Mouse (Mus musculus) kidney, embryonic 16.5 days (tissue): ENCODE results near the gene Raf1. TPM values are rescaled to one million over a fixed set of nuclear protein-coding genes. Genes with fewer than 3 reads are reported as not detected.

Experiments
- ATAC-seq: fragments of 200-750 bp; cut with Nextera tagmentation; 2 replicates; pipeline ENCODE4 v1.8.0; 2017; ENCODE audit warnings: moderate TSS enrichment; ENCODE audit not compliant: low FRiP score, low TSS enrichment
- H3K27ac ChIP-seq: fragments of 300-500 bp; sonication (generic); 2 replicates; pipeline ENCODE4 v1.5.1; 2014; ENCODE audit warnings: low read length
- H3K27me3 ChIP-seq: fragments of 300-500 bp; sonication (generic); 2 replicates; pipeline ENCODE4 v1.6.1; 2014; ENCODE audit warnings: low read length, control low read depth, mixed read lengths; ENCODE audit not compliant: insufficient read depth
- H3K36me3 ChIP-seq: fragments of 300-500 bp; sonication (generic); 2 replicates; pipeline ENCODE4 v1.6.1; 2014; ENCODE audit warnings: low read length, control low read depth, mixed read lengths; ENCODE audit not compliant: insufficient read depth
- H3K4me1 ChIP-seq: fragments of 300-500 bp; sonication (generic); 2 replicates; pipeline ENCODE4 v1.6.1; 2014; ENCODE audit warnings: low read length, control low read depth, mixed read lengths; ENCODE audit not compliant: insufficient read depth
- H3K4me2 ChIP-seq: fragments of 300-500 bp; sonication (generic); replicated peaks from 2 replicates; pipeline ENCODE4 v1.6.1; 2014; ENCODE audit warnings: low read depth, low read length
- H3K4me3 ChIP-seq: fragments of 300-500 bp; sonication (generic); 2 replicates; pipeline ENCODE4 v1.5.1; 2014; ENCODE audit warnings: mild to moderate bottlenecking, low read length
- H3K9ac ChIP-seq: fragments of 300-500 bp; sonication (generic); replicated peaks from 2 replicates; pipeline ENCODE4 v1.6.1; 2014; ENCODE audit warnings: low read length
- H3K9me3 ChIP-seq: fragments of 300-500 bp; sonication (generic); 2 replicates; pipeline ENCODE4 v1.6.1; 2016; ENCODE audit warnings: low read length, control low read depth
- WGBS: fragments of 180-500 bp; shearing (Covaris S2); extraction: QIAGEN DNeasy Blood & Tissue Kit; methylation state at CpG from one replicate; pipeline ENCODE4 v1.1.7; 2014; 5-methylcytosine and 5-hydroxymethylcytosine counted together
- polyA plus RNA-seq: library from polyadenylated mRNA; unstranded; fragments of >200 nt; fragmentation: Nextera tagmentation; extraction: Ambion mirVana; gene quantifications from 2 replicates; pipeline ENCODE4 v1.2.1, GENCODE M21; 2015

Raf1 gene
- polyA plus RNA-seq, 1 experiment from 2014 or later, result 91.0 TPM

DNA sequence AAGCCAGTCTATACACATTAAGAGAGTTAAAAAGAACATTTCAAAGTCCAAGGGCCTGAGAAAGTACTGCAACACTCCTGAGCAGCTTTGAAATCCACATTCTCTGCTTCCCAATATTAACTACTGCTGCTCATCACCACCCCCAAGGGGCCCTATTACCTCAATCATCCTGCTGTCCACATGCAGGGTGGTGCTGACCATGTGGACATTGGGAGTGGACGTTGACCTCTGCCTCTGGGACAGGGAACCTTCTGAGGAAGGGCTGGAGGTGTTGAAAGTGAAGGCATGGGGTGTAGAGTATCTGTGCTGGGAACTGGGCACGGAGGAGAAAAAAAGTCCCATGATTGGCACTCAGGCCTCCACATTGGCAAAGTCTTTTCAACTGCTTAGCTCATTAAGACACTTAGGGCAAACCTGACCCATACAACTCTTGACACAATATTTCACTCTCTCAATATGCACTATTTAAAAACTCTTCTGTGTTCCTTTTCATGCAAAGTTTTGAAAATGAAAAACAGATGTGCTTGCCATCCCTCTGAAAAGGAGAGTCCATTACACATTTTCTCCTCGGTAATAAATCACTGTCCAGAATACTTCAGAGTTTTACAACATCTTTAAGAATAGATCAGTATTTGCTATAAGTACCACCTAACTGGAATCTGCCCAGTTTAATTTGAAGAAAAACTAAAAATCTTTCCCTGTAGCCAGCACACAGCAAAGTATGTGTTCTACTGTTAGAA, 45.2 kb downstream of the Raf1 start:
- Histone ChIP-seq H3K36me3 (peaks cover 75% of the 10 kb centered on the region), H3K9me3 (no peaks in the 10 kb centered on the region), H3K4me2 (no peak overlapping the region), H3K4me1 (no peaks in the 10 kb centered on the region), H3K9ac (no peak overlapping the region), H3K4me3 (no peak overlapping the region), H3K27me3 (no peaks in the 10 kb centered on the region), H3K27ac (no peak overlapping the region)
- 81% methylated on average over 3 of the region's 3 CpGs for WGBS
- peak; percentile 23; the same call in 1 of the 2 replicates for ATAC-seq

DNA sequence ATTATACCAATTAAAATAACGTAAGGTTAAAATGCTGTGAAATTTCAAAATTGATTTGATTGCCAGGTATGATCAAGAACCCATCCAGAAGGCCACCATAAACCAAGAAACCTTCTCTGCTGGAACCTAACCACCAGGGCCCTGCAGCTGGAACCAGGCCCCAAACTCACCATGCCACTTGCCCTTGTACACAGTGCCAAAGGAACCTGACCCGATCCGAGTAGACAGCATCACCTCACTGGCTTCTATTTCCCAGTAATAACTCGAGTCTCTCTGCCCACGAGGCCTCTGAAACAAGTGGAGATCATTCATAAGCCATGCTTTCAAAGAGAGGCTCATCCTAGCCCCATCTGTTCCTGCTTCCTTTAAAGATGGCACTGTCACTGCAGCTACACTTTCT, 50.3 kb downstream of the Raf1 start:
- Histone ChIP-seq H3K4me2 (no peak overlapping the region), H3K27ac (no peak overlapping the region), H3K9ac (no peak overlapping the region), H3K4me3 (no peak overlapping the region), H3K4me1 (no peaks in the 10 kb centered on the region), H3K27me3 (no peaks in the 10 kb centered on the region), H3K9me3 (no peaks in the 10 kb centered on the region), H3K36me3 (peaks cover 85% of the 10 kb centered on the region)
- WGBS, result 83% methylated on average over 5 of the region's 5 CpGs
- ATAC-seq, result no peak

DNA sequence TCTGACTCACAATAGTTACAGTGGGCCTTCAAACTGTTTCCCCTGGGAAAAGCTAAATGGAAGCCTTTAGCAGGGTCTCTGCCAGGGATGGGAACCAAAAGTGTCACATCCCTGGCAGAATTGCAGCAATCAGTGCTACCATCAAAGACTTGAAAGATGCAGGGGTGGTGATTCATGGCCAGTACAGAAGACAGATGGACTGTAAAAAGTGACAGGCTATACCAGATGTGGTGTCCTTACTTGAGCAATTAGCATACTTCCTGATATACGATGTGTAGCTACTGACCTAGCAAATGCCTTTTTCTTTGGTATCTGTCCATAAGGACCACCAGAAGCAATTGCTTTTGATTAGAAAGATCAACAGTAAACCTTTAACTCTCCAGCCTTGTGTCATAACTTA, 55.5 kb downstream of the Raf1 start:
- no peak for ATAC-seq
- Histone ChIP-seq H3K27me3 (no peaks in the 10 kb centered on the region), H3K4me1 (no peaks in the 10 kb centered on the region), H3K4me3 (no peak overlapping the region), H3K9ac (no peak overlapping the region), H3K4me2 (no peak overlapping the region), H3K9me3 (no peaks in the 10 kb centered on the region), H3K27ac (no peak overlapping the region), H3K36me3 (peaks cover 90% of the 10 kb centered on the region)
- WGBS, result 16% methylated on average over 1 of the region's 1 CpGs

DNA sequence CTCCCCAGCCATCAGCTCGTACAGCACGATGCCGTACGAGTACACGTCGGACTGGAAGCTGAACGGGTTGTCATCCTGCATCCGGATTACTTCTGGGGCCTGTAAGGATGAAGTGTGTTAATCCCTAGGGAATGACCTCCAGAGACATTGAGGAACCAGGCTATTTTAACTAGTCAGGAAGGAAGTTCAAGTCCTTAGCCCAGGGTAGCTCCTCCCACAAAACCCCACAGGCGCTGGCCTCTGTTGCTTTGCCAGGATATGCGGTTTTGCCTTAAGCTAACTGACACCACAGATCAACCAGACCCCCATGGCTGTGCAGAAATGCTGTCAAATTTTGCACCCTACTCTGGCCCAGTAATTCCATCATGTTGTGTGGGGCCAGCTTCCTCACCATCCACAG, 56.6 kb downstream of the Raf1 start:
- 79% methylated on average over 10 of the region's 10 CpGs for WGBS
- ATAC-seq, result no peak
- no peak overlapping the region for H3K4me2 ChIP-seq

DNA sequence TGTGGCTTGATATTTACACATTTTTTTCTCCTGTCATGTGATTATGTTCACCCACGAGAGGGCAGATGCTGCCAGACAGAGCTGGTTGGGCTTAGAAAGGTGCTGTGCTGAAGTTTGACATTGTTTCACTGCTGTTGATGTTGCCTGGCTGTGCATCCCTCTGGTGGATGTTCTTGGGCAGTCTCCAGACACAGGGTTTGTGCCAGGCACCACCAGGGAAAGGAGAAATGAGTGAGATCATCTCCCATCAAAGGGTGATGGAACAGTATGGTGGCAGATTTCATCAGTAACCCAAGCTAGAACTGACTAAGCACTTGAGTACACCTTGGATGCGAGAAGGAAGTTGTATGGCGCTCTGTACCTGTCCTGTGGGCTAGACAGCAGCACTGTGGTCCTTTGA, 60.5 kb downstream of the Raf1 start:
- Histone ChIP-seq H3K4me3 (no peak overlapping the region), H3K4me2 (no peak overlapping the region), H3K9me3 (no peaks in the 10 kb centered on the region), H3K36me3 (peaks cover 83% of the 10 kb centered on the region), H3K27me3 (no peaks in the 10 kb centered on the region), H3K27ac (no peak overlapping the region), H3K9ac (no peak overlapping the region), H3K4me1 (no peaks in the 10 kb centered on the region)
- ATAC-seq, result no peak
- 87% methylated on average over 3 of the region's 3 CpGs for WGBS

More for the DNA sequence above, 56.6 kb downstream of the Raf1 start:
- Histone ChIP-seq H3K4me3 (no peak overlapping the region), H3K27ac (no peak overlapping the region), H3K9ac (no peak overlapping the region), H3K4me1 (no peaks in the 10 kb centered on the region), H3K27me3 (no peaks in the 10 kb centered on the region), H3K9me3 (no peaks in the 10 kb centered on the region), H3K36me3 (peaks cover 88% of the 10 kb centered on the region)

GRCm38 (mm10) chr6:115613793-115614192, 62.6 kb downstream of the Raf1 start:
- Histone ChIP-seq H3K4me2 (no peak overlapping the region), H3K9me3 (no peaks in the 10 kb centered on the region), H3K27ac (no peak overlapping the region), H3K4me1 (no peaks in the 10 kb centered on the region), H3K4me3 (no peak overlapping the region), H3K9ac (no peak overlapping the region), H3K36me3 (peaks cover 80% of the 10 kb centered on the region), H3K27me3 (no peaks in the 10 kb centered on the region)
- no peak for ATAC-seq

- no peaks in the 10 kb centered on the region for H3K9me3 ChIP-seq
- WGBS, result 90% methylated on average over 5 of the region's 5 CpGs
- H3K9ac ChIP-seq, result no peak overlapping the region
- H3K27me3 ChIP-seq, result no peaks in the 10 kb centered on the region
- ATAC-seq, result no peak
- H3K4me1 ChIP-seq, result no peaks in the 10 kb centered on the region
- H3K36me3 ChIP-seq, result peaks cover 47% of the 10 kb centered on the region
- no peak overlapping the region for H3K4me3 ChIP-seq
- H3K27ac ChIP-seq, result no peak overlapping the region
- no peak overlapping the region for H3K4me2 ChIP-seq
Observed at GRCm38 (mm10) chr6:115610301-115610700, 66.1 kb downstream of the Raf1 start.

DNA sequence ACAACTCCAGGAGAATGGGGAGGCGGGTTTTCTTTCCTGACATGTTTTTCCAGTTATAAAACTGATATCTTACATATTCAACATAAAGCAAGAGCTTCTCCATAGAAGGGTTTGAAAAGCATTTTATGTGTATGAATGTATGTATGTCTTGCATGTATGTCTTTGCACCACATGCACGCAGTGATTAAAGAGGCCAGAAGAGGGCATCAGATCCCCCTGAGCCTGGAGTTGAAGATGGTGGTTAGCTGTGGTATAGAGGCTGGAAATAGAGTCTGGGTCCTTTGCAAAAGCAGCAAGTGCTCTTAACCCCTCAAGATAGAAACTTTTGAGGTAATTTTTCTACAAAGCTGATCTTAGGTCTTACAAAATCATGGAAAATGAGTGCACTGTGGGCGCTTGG, 67.3 kb downstream of the Raf1 start:
- Histone ChIP-seq H3K4me2 (no peak overlapping the region), H3K4me1 (no peaks in the 10 kb centered on the region), H3K27me3 (no peaks in the 10 kb centered on the region), H3K9ac (no peak overlapping the region), H3K4me3 (no peak overlapping the region), H3K36me3 (peaks cover 38% of the 10 kb centered on the region), H3K27ac (no peak overlapping the region), H3K9me3 (no peaks in the 10 kb centered on the region)
- no peak for ATAC-seq
- 64% methylated on average over 3 of the region's 3 CpGs for WGBS

DNA sequence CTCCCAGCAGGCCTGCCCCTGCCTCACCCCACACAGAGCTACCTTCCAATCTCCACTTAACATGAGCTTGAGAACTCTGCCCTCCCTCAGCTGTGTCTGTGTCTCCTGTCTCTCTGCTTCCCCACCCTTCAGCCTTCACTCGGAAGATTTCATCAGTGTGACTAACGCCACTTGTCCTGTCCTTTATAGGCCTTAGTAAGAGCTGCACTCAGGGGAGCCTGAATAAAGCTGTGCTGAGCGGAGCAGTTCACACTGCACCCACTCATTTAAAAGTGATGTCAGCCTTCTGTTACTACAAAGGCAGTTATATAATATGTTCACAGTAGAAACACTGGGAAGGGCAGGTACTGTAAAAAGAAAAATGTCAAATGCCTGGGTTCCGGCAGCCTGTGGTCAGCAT, 69.0 kb downstream of the Raf1 start:
- Histone ChIP-seq H3K36me3 (peaks cover 24% of the 10 kb centered on the region), H3K27me3 (no peaks in the 10 kb centered on the region), H3K9ac (no peak overlapping the region), H3K9me3 (no peaks in the 10 kb centered on the region), H3K27ac (no peak overlapping the region), H3K4me2 (no peak overlapping the region), H3K4me1 (peaks cover 9% of the 10 kb centered on the region), H3K4me3 (no peak overlapping the region)
- no peak for ATAC-seq
- WGBS, result 79% methylated on average over 4 of the region's 4 CpGs

- H3K36me3 ChIP-seq, result peaks cover 16% of the 10 kb centered on the region; the same call in 1 of the 2 replicates
- WGBS, result 81% methylated on average over 1 of the region's 1 CpGs
- no peak overlapping the region for H3K27ac ChIP-seq
- H3K9me3 ChIP-seq, result no peaks in the 10 kb centered on the region
- no peak overlapping the region for H3K4me2 ChIP-seq
- no peak overlapping the region for H3K9ac ChIP-seq
- H3K27me3 ChIP-seq, result no peaks in the 10 kb centered on the region
- peaks cover 10% of the 10 kb centered on the region for H3K4me1 ChIP-seq
- no peak overlapping the region for H3K4me3 ChIP-seq
- ATAC-seq, result no peak
Observed at GRCm38 (mm10) chr6:115606461-115606860, 70.0 kb downstream of the Raf1 start.
